Mouse (Mus musculus): ENCODE data around the gene Foxq1. TPM values are rescaled to one million over a fixed set of nuclear protein-coding genes. Genes with fewer than 3 reads are reported as not detected.

Gene Foxq1
- polyA plus RNA-seq, 1 experiment from 2014 or later: 0.79 TPM

DNA sequence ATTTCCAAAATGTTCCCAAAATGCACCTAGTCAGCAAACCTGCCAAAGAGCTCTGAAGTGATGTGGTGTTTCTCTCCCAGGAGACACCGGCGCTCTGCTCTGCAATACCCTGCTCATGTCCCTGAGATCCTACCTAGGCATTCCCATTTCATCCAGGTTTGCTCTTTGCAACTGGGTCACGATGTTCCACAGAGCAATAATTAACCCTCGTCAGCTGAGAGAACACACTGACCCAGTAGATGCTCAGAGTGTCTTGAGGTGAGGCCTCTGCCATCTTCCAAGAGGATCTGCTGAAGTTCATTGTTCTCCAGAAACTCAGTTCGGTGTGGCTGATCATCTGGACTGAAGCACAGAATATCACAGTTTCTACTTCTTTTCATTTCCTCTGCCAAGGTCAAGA is 12.9 kb upstream of the Foxq1 start:
- 83% methylated on average over 5 of the region's 5 CpGs for WGBS
- no peaks in the 10 kb centered on the region for H3K4me1 ChIP-seq (replicated peaks; ENCODE audit: control insufficient read depth, insufficient read depth, low read length)
- no peak for ATAC-seq (ENCODE audit: low read depth)
- H3K9ac ChIP-seq (ENCODE audit: low read length): no peak overlapping the region
- no peaks in the 10 kb centered on the region for H3K36me3 ChIP-seq (ENCODE audit: control insufficient read depth, insufficient read depth, low read length)
- no peak overlapping the region for H3K27ac ChIP-seq (ENCODE audit: low read length)
- no peak overlapping the region for H3K4me3 ChIP-seq (ENCODE audit: low read length)
- H3K9me3 ChIP-seq (ENCODE audit: control insufficient read depth, low read length): no peaks in the 10 kb centered on the region
- H3K4me2 ChIP-seq (ENCODE audit: low read depth, low read length): no peak overlapping the region
- no peaks in the 10 kb centered on the region for H3K27me3 ChIP-seq (ENCODE audit: control insufficient read depth, insufficient read depth, low read depth, low read length)

DNA sequence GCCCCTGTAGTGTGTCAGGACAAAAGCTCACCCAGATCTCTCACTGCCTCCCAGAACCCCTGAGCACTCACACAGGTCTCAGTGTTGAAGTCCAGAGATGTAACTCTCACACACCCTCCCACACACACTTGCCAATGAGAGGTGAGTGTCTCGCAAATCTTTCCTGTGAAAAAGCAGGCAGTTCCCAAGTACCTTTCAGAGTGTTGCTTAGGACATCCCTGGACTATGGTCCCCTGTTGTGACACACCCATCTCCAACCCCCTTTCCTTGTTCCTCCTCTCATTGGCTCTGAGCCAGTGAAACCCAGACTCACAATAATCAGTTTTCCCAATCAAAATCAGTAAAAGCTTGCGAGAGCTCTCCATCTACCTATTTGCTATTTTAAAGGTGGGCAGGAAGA is 9.2 kb upstream of the Foxq1 start:
- WGBS: 66% methylated on average over 2 of the region's 2 CpGs
- Histone ChIP-seq H3K4me1 (replicated peaks; ENCODE audit: control insufficient read depth, insufficient read depth, low read length) (no peaks in the 10 kb centered on the region), H3K9ac (ENCODE audit: low read length) (no peak overlapping the region), H3K36me3 (ENCODE audit: control insufficient read depth, insufficient read depth, low read length) (no peaks in the 10 kb centered on the region), H3K27me3 (ENCODE audit: control insufficient read depth, insufficient read depth, low read depth, low read length) (no peaks in the 10 kb centered on the region), H3K9me3 (ENCODE audit: control insufficient read depth, low read length) (no peaks in the 10 kb centered on the region), H3K27ac (ENCODE audit: low read length) (no peak overlapping the region), H3K4me3 (ENCODE audit: low read length) (no peak overlapping the region), H3K4me2 (ENCODE audit: low read depth, low read length) (no peak overlapping the region)
- ATAC-seq (ENCODE audit: low read depth): no peak

GRCm38 (mm10) chr13:31547204-31547603 is 8.7 kb upstream of the Foxq1 start:
- Histone ChIP-seq H3K4me3 (ENCODE audit: low read length) (no peak overlapping the region), H3K27ac (ENCODE audit: low read length) (no peak overlapping the region)
- WGBS: 52% methylated on average over 3 of the region's 3 CpGs

GRCm38 (mm10) chr13:31547610-31548009 is 8.3 kb upstream of the Foxq1 start:
- peak; percentile 97 for ATAC-seq (ENCODE audit: low read depth)
- Histone ChIP-seq H3K27ac (ENCODE audit: low read length) (peak overlapping the region; percentile 33; the same call in 1 of the 2 replicates), H3K9ac (ENCODE audit: low read length) (no peak overlapping the region), H3K9me3 (ENCODE audit: control insufficient read depth, low read length) (no peaks in the 10 kb centered on the region), H3K27me3 (ENCODE audit: control insufficient read depth, insufficient read depth, low read depth, low read length) (no peaks in the 10 kb centered on the region), H3K4me3 (ENCODE audit: low read length) (no peak overlapping the region), H3K36me3 (ENCODE audit: control insufficient read depth, insufficient read depth, low read length) (no peaks in the 10 kb centered on the region), H3K4me2 (ENCODE audit: low read depth, low read length) (no peak overlapping the region), H3K4me1 (replicated peaks; ENCODE audit: control insufficient read depth, insufficient read depth, low read length) (no peaks in the 10 kb centered on the region)
- WGBS: 66% methylated on average over 9 of the region's 9 CpGs

More at GRCm38 (mm10) chr13:31547204-31547603, 8.7 kb upstream of the Foxq1 start:
- H3K9ac ChIP-seq (ENCODE audit: low read length): no peak overlapping the region
- H3K27me3 ChIP-seq (ENCODE audit: control insufficient read depth, insufficient read depth, low read depth, low read length): no peaks in the 10 kb centered on the region
- no peak overlapping the region for H3K4me2 ChIP-seq (ENCODE audit: low read depth, low read length)
- peak; percentile 28 for ATAC-seq (ENCODE audit: low read depth)
- H3K9me3 ChIP-seq (ENCODE audit: control insufficient read depth, low read length): no peaks in the 10 kb centered on the region
- no peaks in the 10 kb centered on the region for H3K4me1 ChIP-seq (replicated peaks; ENCODE audit: control insufficient read depth, insufficient read depth, low read length)
- H3K36me3 ChIP-seq (ENCODE audit: control insufficient read depth, insufficient read depth, low read length): no peaks in the 10 kb centered on the region

DNA sequence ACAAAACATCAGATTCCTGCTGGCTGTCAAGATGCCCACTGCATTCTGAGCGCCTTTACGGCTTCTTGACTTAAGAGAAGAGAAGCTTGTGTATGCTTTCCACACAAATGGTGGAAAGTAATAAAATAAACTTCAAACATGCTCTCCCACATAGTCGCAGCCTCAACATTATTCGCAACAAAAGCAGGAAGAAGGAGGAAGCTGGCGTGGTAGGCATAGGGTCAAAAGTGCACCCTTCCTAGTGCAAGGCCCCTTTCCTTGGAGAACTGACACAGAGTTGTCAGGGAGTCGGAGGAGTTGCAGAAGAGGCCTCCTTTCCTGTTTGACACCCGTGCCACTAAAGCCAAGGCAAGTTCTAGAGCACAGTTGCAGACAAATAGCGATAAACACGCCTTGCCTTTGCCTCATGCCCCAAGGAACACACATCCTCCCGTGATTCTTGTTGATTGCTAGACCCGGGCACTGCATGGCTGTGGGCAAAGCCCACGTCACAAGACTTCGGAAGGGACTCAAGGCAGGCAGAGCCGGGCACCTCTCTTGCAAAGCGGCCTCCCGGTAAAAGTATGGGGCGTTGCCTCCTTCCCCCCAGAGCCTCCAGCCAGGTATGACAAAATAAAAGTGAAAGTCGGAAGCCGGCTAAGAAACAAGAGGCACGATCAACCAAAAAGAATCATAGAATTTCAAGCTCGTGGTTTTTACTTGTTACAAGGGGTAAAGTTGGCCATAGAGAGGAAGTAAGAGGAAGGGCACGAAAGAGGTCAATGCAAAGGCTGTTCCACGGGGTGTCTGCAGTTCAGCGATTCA is 1.2 kb downstream of the Foxq1 start:
- 15% methylated on average over 24 of the region's 24 CpGs for WGBS
- Histone ChIP-seq H3K9me3 (ENCODE audit: control insufficient read depth, low read length) (no peaks in the 10 kb centered on the region), H3K4me2 (ENCODE audit: low read depth, low read length) (peak overlapping the region; percentile 100), H3K27me3 (ENCODE audit: control insufficient read depth, insufficient read depth, low read depth, low read length) (peaks cover 65% of the 10 kb centered on the region), H3K4me1 (replicated peaks; ENCODE audit: control insufficient read depth, insufficient read depth, low read length) (peaks cover 10% of the 10 kb centered on the region), H3K9ac (ENCODE audit: low read length) (peak overlapping the region; percentile 64; the same call in 1 of the 2 replicates), H3K27ac (ENCODE audit: low read length) (no peak overlapping the region), H3K4me3 (ENCODE audit: low read length) (peak overlapping the region; percentile 64), H3K36me3 (ENCODE audit: control insufficient read depth, insufficient read depth, low read length) (no peaks in the 10 kb centered on the region)
- ATAC-seq (ENCODE audit: low read depth): no peak

GRCm38 (mm10) chr13:31557768-31558520 is 2.0 kb downstream of the Foxq1 start:
- Histone ChIP-seq H3K27ac (ENCODE audit: low read length) (no peak overlapping the region), H3K4me2 (ENCODE audit: low read depth, low read length) (peak overlapping the region; percentile 100), H3K4me3 (ENCODE audit: low read length) (peak overlapping the region; percentile 64), H3K36me3 (ENCODE audit: control insufficient read depth, insufficient read depth, low read length) (no peaks in the 10 kb centered on the region), H3K9ac (ENCODE audit: low read length) (peak overlapping the region; percentile 64), H3K4me1 (replicated peaks; ENCODE audit: control insufficient read depth, insufficient read depth, low read length) (peaks cover 10% of the 10 kb centered on the region), H3K27me3 (ENCODE audit: control insufficient read depth, insufficient read depth, low read depth, low read length) (peaks cover 72% of the 10 kb centered on the region), H3K9me3 (ENCODE audit: control insufficient read depth, low read length) (no peaks in the 10 kb centered on the region)
- peak; percentile 65 for ATAC-seq (ENCODE audit: low read depth)
- WGBS: under 1% methylated on average over 66 of the region's 73 CpGs

GRCm38 (mm10) chr13:31558521-31559418 is 2.8 kb downstream of the Foxq1 start, which contains the start of gene A530084C06Rik:
A530084C06Rik (minus strand) TSS chr13:31559333.
- H3K27ac ChIP-seq (ENCODE audit: low read length): no peak within 1 kb of the TSS
- H3K36me3 ChIP-seq (ENCODE audit: control insufficient read depth, insufficient read depth, low read length): no peaks in the 10 kb centered on the region
- H3K27me3 ChIP-seq (ENCODE audit: control insufficient read depth, insufficient read depth, low read depth, low read length): peaks cover 76% of the 10 kb centered on the region
- peak within 1 kb of the TSS; percentile 64 for H3K9ac ChIP-seq (ENCODE audit: low read length)
- WGBS: under 1% methylated on average over 87 of the region's 88 CpGs
- H3K4me2 ChIP-seq (ENCODE audit: low read depth, low read length): peak within 1 kb of the TSS; percentile 100
- peaks cover 10% of the 10 kb centered on the region for H3K4me1 ChIP-seq (replicated peaks; ENCODE audit: control insufficient read depth, insufficient read depth, low read length)
- peak; percentile 49 for ATAC-seq (ENCODE audit: low read depth)
- H3K9me3 ChIP-seq (ENCODE audit: control insufficient read depth, low read length): no peaks in the 10 kb centered on the region
- H3K4me3 ChIP-seq (ENCODE audit: low read length): peak within 1 kb of the TSS; percentile 64

DNA sequence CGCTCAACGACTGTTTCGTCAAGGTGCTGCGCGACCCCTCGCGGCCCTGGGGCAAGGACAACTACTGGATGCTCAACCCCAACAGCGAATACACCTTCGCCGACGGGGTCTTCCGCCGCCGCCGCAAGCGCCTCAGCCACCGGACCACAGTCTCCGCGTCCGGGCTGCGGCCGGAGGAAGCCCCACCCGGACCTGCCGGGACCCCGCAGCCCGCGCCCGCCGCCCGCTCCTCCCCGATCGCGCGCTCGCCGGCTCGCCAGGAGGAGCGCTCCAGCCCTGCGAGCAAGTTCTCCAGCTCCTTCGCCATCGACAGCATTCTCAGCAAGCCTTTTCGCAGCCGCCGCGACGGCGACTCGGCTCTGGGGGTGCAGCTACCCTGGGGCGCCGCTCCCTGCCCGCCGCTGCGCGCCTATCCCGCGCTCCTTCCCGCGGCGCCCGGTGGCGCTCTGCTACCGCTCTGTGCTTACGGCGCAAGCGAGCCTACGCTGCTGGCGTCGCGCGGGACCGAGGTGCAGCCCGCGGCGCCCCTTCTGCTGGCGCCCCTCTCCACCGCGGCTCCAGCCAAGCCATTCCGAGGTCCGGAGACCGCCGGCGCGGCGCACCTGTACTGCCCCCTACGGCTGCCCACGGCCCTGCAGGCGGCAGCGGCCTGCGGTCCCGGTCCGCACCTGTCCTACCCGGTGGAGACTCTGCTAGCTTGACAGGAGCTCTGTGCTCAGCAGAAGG is 3.6 kb downstream of the Foxq1 start:
- Histone ChIP-seq H3K4me1 (replicated peaks; ENCODE audit: control insufficient read depth, insufficient read depth, low read length) (peaks cover 13% of the 10 kb centered on the region), H3K27ac (ENCODE audit: low read length) (no peak overlapping the region), H3K9me3 (ENCODE audit: control insufficient read depth, low read length) (no peaks in the 10 kb centered on the region), H3K36me3 (ENCODE audit: control insufficient read depth, insufficient read depth, low read length) (no peaks in the 10 kb centered on the region), H3K4me2 (ENCODE audit: low read depth, low read length) (peak overlapping the region; percentile 100), H3K27me3 (ENCODE audit: control insufficient read depth, insufficient read depth, low read depth, low read length) (peaks cover 77% of the 10 kb centered on the region), H3K4me3 (ENCODE audit: low read length) (peak overlapping the region; percentile 64), H3K9ac (ENCODE audit: low read length) (peak overlapping the region; percentile 64)
- WGBS: 1% methylated on average over 91 of the region's 92 CpGs
- ATAC-seq (ENCODE audit: low read depth): peak; percentile 61
